Mouse (Mus musculus): ENCODE data around the gene Tnfsf12.

The Tnfsf12 gene

DNA sequence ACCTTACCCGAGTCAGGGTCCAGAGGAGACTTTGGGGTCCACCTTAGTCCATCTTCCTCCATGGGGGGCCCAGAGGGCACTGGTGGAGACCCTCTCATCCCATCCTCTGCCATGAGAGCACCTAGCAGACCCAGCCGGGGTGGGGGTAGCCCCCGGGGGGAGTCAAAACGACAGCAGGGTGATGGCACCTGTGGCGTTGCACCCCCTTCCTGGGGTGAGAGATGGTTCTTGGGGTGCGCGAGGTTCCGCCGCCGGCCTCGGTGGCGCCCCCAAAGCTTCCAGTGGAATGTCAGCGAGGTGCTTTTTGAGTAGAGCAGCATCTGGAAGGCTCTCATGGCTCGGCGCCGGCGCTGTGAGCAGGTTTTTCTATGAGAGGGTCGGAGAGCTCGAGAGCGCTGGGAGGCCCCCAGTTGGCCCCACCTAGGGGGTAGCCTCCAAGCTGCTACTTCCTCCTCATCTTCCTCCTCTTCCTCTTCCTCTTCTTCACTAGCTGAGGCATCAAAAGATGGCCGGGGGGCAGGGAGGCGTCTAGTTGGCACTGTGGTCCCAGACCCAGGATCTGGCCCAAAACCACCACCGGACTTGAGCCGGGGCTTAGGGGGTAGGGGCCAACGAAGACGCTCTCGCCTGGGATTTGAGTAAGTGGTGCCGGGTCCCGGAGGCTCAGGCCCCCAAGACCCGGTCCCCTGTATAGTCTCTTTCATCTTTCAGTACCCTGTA lies 15.4 kb downstream of the Tnfsf12 start:
- DNase-seq = no peak

DNA sequence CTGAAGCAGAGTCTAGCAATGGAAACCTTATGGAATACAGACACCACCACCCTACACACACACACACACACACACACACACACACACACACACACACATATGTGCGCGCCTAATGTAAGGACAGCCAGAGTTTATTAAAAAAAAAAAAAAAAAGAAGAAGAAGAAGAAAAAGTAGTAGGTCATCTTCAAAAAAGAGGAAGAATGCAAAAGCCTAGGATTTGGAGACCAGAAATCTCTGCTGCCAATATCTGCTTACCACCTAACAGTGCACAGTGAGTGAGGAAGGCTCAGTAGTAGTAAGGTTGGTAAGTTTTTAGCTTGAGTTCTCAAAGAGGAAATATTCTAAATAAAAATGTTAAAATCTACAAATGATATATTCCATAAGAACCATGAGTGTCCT lies 16.5 kb downstream of the Tnfsf12 start:
- no peak for DNase-seq

DNA sequence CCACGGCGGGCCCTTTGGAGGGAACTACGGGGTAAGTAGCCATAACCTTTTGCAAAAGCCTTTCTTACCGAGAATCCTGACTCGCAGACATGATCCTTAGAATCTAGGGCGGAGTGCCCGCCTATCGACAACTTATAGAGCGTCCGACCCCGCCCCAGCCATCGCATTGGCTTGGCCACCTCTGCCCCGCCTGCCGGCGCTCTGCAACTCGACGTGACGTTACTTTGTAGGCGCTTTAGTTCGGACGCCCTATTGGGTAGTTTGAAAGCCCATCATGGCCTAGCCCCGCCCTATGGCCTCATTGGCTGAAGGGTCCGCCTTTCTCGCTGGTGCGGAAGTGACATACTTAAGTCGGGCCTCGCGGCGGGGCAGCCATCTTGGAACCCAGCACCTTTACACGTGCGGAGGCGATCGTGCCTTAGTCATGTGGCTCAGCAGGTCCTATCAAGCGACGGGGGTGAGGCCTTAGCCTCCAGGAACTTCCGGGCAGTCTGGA lies 23.4 kb downstream of the Tnfsf12 start, which contains the start of gene Eif4a1:
Eif4a1 (minus strand) TSS at position 213 of the 496 bp plus-strand sequence.
- DNase-seq = peak; percentile 100

DNA sequence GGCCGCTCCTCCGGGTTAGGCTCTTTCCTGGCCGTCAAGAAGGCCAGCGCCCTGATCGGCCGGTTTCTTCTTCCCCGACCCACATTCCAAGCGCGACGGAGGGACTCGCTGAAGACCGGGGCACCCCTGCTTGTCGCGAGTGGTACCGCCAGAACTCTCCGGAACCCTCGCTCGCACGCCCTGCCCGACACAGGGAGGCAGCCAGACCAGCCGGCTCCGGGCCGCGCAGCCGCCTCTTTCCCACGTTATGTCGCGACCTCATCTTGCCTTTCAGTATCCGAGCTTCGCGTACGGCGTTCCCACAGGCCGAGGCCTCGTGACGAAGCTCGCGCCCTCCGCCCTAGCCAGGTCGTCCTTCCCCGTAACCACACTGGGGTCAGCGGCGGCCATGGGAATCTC lies 23.9 kb downstream of the Tnfsf12 start:
- no peak for DNase-seq

DNA sequence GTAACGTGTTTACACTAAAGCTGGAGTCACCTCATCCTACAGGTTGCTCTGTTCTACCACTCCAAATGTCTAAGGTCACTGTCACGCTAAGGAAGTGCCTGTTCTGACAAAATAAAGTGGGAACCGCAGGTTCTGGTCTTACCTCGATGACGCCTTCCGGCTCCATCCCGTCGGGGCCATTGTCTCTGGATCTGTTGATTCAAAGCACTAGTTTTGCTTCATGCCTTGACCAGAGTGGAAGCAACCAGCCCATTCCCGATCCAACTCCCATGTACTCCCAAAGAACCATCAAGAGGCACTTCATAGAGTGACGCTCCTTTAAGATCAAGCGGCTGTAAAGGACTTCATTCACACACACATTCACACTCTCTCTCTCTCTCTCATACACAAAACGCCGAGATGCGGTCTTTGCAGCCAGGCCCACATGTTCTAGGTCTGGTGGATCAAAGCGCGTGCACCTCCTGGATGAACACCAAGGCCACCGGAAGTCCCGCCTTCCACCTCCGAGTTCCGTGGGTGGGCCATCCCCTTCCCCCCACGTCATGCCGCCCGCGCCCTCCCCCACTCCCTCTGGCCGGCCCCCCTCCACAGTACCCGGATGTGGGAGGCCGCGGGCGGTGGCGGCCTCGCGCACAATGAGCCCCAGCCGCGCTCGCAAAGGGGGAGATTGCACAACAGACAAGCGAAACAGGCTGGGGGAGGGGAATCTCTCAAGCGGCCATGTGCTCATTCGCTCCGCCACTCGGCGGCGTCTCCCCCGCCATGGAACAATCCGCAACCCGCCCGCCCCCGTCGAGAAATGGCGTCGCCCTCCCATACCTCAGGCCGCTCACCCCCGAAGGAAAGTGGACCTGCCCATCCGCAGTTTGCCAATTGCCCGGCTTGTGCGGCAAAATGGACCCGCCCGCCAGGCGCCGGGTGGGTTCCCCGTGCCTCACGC lies 24.6 kb downstream of the Tnfsf12 start:
- peak; percentile 91 for DNase-seq

DNA sequence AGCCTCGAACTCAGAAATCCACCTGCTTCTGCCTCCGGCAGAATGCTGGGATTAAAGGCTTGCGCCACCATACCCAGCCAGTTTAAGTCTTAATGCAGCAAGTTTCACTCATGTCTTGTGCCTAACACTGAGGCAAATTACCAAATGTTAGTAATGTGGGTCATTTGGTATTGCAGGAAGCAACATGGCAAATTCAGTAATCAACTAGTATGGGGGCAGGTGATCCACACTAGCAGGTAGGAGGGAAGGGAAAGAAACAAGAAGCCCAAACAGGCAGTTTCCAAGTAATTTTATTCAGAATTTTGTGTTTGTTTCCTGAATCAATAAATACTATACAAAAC lies 29.0 kb downstream of the Tnfsf12 start:
- DNase-seq = no peak

DNA sequence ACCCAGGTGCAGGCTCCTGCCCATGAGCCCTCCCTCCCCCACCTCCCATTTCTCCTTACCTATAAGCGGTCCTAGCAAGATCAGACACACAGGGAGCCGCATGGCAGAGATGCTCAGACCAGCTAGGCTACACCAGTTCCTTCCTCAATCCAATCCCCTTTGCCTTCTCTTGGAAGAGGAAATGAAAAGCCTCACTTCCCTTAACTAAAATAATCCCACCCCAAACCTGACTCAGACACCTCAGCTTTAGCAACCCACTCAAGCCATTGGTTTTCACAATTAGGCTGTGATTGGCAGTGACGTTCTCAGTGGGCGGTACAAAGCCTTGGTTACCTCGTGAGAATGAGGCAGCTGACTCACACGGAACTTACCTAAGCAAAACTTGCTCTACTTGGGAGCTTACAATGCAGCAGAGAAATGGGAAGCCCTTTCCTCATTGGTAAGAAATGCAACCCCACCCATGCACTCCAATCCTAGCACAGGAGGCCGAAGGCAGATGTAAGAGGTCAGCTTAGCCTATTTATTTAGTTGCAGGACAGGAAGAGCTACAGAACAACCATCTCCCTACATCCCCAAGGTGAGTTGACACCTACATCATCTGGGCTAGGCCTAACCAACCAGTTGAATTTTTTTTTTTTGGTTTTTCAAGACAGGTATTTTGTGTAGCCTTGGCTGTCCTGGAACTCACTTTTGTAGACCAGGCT lies 29.5 kb downstream of the Tnfsf12 start, which contains the start of gene Cd68:
Cd68 (minus strand) TSS at position 193 of the 704 bp plus-strand sequence.
- peak; percentile 78 for DNase-seq

DNA sequence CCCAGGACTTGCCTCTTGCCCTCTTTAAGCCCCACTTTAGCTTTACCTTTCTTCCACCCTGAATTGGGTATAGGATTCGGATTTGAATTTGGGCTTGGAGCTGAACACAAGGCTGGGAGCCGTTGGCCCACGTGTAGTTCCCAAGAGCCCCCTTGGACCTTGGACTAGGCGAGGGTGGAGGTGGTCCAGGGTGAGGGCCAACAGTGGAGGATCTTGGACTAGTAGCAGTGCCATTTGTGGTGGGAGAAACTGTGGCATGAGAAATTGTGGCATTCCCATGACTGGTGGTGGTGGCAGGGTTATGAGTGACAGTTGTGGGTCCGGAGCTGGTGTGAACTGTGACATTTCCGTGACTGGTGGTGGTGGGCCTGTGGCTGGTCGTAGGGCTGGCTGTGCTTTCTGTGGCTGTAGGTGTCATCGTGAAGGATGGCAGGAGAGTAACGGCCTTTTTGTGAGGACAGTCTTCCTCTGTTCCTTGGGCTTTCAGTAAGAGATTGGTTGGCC lies 30.1 kb downstream of the Tnfsf12 start:
- no peak for DNase-seq

DNA sequence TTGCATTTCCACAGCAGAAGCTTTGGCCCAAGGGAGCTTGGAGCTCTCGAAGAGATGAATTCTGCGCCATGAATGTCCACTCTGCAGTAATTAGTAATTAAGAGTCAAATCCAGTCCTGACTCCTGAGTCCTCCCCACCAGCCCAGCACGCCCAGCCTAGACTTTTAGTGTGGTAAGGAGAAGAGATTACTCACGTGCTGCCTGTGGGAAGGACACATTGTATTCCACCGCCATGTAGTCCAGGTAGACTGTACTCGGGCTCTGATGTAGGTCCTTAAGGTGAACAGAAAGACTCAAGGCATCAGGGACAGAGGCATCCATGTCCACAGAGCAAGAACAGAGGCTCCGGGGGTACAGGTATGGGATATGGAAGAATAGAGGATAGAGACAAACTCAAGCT lies 30.8 kb downstream of the Tnfsf12 start:
- DNase-seq = no peak

DNA sequence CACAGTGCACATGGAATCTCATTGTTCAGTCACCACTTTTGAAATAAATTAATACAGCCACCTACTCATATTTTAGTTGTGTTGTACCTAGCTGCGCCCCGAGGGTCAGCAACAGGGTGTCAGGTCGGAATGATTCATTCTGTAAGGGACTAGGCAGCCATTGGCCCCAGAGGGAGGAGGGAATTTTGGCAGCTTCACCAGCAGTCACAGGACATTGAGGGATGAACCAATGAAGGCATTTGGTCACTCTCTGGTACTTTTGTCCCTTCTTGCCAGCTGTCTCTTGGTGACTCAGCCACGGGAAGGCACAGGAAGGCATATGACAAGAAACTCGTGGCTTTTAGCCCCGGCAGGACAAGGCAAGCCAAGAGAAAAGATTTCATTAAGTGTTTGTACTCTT lies 31.9 kb downstream of the Tnfsf12 start:
- DNase-seq = no peak

DNA sequence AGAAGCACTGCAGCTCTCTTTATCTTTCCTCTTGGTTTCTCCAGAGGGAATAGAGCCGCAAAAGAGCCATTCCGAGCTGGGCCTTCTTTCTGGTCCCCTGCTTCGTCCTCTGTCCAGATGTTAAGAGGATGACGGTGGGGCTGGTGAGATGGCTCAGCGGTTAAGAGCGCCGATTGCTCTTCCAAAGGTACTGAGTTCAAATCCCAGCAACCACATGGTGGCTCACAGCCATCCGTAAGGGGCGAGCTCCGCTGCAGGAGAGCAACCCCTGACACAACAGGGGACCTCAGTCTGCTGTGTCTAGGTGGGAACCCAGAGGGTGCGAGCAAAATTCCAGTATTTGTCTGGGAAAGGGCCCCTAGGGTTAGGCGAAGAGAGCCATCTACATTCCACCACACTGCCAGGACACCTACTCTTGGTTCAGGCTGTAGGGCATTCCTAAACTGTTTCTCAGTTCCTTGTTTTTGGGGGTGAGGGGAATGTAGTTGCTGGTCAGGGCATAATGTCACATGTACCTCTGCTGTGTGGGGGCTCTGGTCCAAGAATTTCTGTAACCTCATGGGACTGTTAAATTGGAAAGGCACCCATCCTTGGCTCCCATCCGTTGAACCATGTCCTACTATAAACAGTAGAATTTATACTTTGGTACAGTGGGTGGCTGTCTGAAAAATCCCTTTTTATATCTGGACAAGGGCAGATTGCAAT lies 32.5 kb downstream of the Tnfsf12 start:
- DNase-seq = no peak

DNA sequence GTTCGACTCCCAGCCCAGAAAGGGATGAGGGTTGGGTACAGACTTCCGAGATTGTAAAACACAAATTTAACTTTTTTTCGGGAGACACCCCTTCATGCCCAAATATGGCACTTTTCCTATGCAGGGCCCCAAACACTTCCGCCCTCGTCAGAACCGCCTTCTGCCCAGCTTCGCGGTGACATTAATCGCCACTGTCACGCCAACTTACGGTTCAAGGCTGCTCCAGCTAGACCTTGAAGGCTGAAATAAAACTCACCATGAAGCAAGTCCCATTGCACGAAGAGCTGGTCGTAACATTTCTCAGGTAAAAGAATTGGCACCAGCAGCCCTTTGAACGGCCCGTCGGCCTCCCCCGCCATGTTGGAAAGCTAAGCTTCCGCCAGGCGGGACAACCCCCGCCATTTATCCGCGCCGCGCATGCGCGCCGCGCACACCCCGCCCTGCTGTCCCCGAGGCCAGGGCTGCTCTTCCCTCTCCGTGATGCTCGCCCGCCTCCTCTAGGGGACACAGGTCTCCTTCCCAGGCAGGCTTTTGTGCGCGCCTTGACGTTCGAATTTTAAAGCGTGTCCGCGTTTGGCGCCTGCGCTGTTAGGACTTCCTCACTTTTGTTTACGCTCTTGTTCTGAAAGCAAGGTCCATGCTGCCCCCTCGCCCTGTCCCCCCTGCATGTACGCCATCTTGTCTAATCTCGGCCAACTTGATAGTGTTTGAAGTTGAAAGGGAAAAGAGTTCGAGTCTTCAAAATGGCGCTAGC lies 33.3 kb downstream of the Tnfsf12 start, which contains the start of gene Mpdu1:
Mpdu1 (minus strand) TSS at position 430 of the 754 bp plus-strand sequence.
- DNase-seq = peak; percentile 97

DNA sequence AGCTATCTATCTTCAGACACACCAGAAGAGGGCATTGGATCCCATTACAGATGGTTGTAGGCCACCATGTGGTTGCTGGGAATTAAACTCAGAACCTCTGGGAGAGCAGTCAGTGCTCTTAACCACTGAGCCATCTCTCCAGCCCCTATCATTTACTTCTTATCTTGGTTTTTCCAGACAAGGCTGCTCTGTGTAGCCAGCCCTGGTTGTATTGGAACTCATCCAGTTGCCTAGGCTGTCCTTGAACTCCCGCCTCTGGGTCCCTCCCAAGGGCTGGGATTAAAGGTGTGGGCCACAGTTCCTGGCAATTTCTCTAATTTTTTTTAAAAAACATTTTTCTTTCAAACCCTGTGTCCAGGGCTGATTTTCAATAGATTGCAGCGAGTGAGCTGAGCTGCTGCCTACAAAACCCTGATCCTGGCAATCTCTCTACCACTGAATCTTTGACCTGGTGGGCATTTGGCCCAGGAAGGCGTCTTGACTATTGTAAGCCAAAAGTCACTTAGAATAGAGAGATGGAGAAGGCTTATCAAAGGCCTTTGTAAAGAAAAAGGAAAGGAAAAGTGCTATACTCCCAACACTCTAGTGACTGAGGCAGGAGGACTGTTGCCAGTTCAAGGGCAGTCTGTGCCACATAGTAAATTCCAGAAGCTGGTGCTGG lies 34.3 kb downstream of the Tnfsf12 start:
- no peak for DNase-seq

DNA sequence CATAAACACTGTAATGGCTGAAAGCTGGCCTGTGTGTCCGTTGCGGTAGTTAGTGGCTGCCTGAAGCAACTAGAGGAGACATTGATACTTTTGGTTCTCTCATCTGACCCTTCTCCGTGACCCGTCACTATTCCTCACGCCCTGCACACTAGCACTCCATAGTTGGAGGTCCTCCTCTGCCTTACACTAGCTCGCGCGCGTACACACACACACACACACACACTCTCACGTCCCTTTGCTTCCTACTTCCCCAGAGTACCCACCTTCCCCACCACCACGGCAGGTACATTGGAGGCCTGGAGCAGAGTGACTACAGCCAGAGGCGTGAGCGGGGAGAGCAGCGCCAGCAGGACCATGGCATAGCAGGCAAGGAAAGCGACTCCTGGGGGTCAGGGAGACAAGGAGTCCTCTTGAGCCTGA lies 38.2 kb downstream of the Tnfsf12 start:
- DNase-seq = no peak

DNA sequence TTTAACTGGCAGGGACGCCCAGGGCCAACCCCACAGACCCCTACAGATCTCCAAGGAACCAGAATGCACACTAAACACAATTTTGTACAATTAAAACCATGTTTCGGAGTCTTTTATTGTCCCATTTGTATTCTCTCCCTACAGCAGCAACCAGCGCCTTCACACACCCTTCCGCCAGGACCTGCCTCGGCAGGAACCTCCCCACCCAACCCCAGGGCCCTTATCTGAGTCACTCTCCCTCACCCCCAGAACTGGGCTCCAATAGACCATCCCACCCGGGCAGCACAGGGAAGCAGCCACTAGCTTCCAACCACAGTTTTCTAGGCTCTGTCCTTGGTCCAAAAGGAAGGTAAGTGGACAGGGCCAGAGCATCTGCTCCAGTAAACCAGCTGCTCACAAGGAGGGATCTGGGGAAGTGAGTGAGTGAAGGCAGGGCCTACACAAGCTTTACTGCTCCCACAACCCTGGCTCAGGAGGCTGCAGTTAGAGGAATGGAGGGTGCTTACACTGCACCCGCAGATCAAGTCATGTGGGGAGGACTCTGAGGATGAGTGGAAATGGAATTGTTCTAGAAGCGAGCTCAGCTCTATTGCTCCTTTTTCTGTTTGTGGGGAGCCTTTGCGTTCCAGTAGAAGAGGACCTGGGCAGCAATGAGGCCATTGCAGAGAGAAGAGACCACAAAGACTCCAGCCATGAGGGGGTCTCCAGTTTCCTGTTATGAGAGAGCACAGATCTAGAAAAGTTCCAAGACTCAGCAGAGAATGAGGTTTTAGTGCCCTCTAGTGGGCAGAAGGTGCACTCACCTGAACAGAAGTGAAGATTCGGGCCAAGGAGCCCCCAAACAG lies 38.8 kb downstream of the Tnfsf12 start:
- no peak for DNase-seq

DNA sequence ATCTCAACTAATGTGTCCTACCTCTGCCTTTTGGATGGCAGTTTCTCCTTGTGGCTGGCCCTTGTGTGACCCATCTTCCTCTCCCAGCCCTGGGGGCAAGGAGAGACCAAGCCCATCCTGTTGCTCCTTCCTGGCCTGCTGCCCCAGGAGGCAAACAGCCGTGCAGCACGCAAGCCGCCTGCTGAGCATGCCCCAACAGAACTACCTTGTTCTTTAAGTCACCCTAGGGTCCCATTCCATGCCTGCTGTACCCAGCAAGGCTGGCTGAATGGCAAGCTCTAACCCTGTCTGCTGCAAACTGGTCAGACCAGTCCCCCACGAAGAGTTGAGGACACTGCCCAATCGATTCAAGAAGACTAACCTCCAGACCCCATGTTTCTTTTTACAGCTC lies 39.6 kb downstream of the Tnfsf12 start:
- DNase-seq = no peak

DNA sequence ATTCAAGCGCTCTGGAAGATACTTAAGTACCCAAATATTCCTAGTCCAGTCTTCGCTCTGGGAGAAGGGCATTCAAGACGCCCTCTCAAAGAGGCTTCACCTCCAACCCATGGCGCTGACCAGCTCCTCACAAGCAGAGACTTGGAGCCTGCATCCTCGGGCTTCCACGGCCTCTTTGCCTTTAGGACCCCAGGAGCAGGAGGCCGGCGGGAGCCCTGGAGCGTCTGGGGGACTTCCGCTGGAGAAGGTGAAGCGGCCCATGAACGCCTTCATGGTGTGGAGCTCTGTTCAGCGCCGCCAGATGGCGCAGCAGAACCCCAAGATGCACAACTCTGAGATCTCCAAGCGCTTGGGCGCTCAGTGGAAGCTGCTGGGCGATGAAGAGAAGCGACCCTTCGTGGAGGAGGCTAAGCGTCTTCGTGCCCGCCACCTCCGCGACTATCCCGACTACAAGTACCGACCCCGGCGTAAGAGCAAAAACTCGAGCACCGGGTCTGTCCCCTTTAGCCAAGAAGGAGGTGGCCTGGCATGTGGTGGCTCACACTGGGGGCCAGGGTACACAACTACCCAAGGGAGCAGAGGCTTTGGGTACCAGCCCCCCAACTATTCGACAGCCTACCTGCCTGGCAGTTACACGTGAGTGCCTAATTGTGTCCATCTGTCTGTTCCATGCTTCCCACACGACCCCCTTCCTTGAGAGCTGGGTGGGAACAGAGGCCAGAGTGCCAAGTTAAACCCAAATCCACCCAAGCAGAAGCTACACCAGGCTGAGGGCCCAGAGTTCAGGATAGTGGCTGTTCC lies 40.2 kb downstream of the Tnfsf12 start, which contains the start of gene Sox15:
Sox15 (plus strand) TSS at position 51 of the 801 bp plus-strand sequence.
- peak; percentile 65 for DNase-seq

DNA sequence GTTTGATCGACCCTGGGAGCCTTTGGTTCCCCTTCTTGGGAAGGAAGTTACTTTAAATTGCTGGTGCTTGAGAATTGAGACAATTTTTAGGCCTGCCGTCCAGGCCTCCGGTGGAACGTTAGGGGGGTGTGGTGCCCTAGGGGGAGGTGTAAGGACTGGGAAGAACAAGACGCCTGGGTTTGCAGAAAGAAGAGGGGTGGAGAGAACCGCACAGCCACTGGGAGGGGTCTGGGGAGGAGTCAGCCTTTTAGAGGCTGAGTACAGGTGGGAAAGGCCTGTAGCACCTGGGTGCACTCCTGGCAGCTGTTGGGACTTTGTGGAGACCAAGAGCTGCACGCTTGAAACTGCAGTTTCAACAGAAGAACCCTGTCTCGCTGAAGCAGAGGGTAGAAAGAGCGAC lies 40.9 kb downstream of the Tnfsf12 start:
- DNase-seq = no peak

DNA sequence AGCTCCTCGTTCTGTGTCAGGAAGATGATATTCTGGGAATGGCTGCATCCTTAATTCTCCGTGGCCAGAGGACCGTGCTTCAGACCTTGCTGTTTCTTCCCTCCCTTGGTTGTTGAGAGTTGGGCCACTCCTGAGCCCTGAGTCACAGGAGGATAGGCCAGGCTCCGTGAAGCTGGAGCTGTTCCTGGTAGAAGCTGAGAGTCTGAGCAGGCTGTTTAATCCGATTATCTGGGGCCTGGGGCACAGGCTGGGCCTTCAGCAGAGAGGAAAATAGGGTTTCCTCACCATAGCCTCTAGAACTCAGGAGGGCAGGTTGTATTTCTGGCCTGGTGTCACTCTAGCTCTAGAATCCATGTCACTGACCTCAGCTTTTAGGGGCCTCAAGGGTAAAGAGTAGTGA lies 42.2 kb downstream of the Tnfsf12 start:
- no peak for DNase-seq

Measured in right cerebral cortex, adult 18-20 months (tissue).